Mouse (Mus musculus): Measurements from ENCODE around the gene Usp17le.
"Not testable (repeated sequence)": the region's sequence is repeated elsewhere in the genome, so short reads cannot be mapped to it uniquely, and the experiment has no call there.

Gene Usp17le

GRCm38 (mm10) chr7:104777370-104777769, at the start of gene Usp17le:
TSS of gene Usp17le (minus strand) at chr7:104777470.
- not testable (repeated sequence) for DNase-seq

- DNase-seq, result peak; percentile 78
Measured at GRCm38 (mm10) chr7:104810335-104810734, 33.1 kb upstream of the Usp17le start.

GRCm38 (mm10) chr7:104790796-104791195, 13.5 kb upstream of the Usp17le start:
- no peak for DNase-seq
